Mouse (Mus musculus): ENCODE data around the gene Gm3099. TPM values are rescaled to one million over a fixed set of nuclear protein-coding genes. Genes with fewer than 3 reads are reported as not detected.

Gene Gm3099
- polyA plus RNA-seq (2014; fragmentation: Illumina TruSeq; extraction: RNeasy Lipid Tissue Mini Kit (QIAGEN cat#74804); ENCODE audit: insufficient read depth, low read depth, low replicate concordance): not detected

GRCm38 (mm10) chr14:3998094-3998493 lies at the start of gene Gm3099:
Gene Gm3099, plus strand, starts transcription at chr14:3998394.

GRCm38 (mm10) chr14:3963247-3963646 lies 34.9 kb upstream of the Gm3099 start, which contains the start of gene Gm3095:
Gene Gm3095, plus strand, starts transcription at chr14:3963547.

GRCm38 (mm10) chr14:4023641-4024040 lies 25.4 kb downstream of the Gm3099 start, which contains the start of gene Gm5796:
Gene Gm5796, plus strand, starts transcription at chr14:4023941.

Other genes with a start within 250 kb of the Gm3099 start
- not detected for gene Gm3002, start 188.3 kb upstream of the Gm3099 start, polyA plus RNA-seq (2014; fragmentation: Illumina TruSeq; extraction: RNeasy Lipid Tissue Mini Kit (QIAGEN cat#74804); ENCODE audit: insufficient read depth, low read depth, low replicate concordance)
- gene Gm3033, start 152.1 kb upstream of the Gm3099 start, polyA plus RNA-seq (2014; fragmentation: Illumina TruSeq; extraction: RNeasy Lipid Tissue Mini Kit (QIAGEN cat#74804); ENCODE audit: insufficient read depth, low read depth, low replicate concordance): not detected
- gene Gm2916, start 114.2 kb upstream of the Gm3099 start, polyA plus RNA-seq (2014; fragmentation: Illumina TruSeq; extraction: RNeasy Lipid Tissue Mini Kit (QIAGEN cat#74804); ENCODE audit: insufficient read depth, low read depth, low replicate concordance): not detected
- gene Gm3029, start 66.6 kb upstream of the Gm3099 start, polyA plus RNA-seq (2014; fragmentation: Illumina TruSeq; extraction: RNeasy Lipid Tissue Mini Kit (QIAGEN cat#74804); ENCODE audit: insufficient read depth, low read depth, low replicate concordance): not detected
- gene Gm3095, start 34.8 kb upstream of the Gm3099 start, polyA plus RNA-seq (2014; fragmentation: Illumina TruSeq; extraction: RNeasy Lipid Tissue Mini Kit (QIAGEN cat#74804); ENCODE audit: insufficient read depth, low read depth, low replicate concordance): not detected
- gene Gm5796, start 25.5 kb downstream of the Gm3099 start, polyA plus RNA-seq (2014; fragmentation: Illumina TruSeq; extraction: RNeasy Lipid Tissue Mini Kit (QIAGEN cat#74804); ENCODE audit: insufficient read depth, low read depth, low replicate concordance): not detected
- gene Gm3115, start 85.7 kb downstream of the Gm3099 start, polyA plus RNA-seq (2014; fragmentation: Illumina TruSeq; extraction: RNeasy Lipid Tissue Mini Kit (QIAGEN cat#74804); ENCODE audit: insufficient read depth, low read depth, low replicate concordance): not detected
- gene Gm8108, start 112.1 kb downstream of the Gm3099 start, polyA plus RNA-seq (2014; fragmentation: Illumina TruSeq; extraction: RNeasy Lipid Tissue Mini Kit (QIAGEN cat#74804); ENCODE audit: insufficient read depth, low read depth, low replicate concordance): 0.12 TPM
- gene Gm3127, start 166.6 kb downstream of the Gm3099 start, polyA plus RNA-seq (2014; fragmentation: Illumina TruSeq; extraction: RNeasy Lipid Tissue Mini Kit (QIAGEN cat#74804); ENCODE audit: insufficient read depth, low read depth, low replicate concordance): not detected
- gene Gm2974, start 184.2 kb downstream of the Gm3099 start, polyA plus RNA-seq (2014; fragmentation: Illumina TruSeq; extraction: RNeasy Lipid Tissue Mini Kit (QIAGEN cat#74804); ENCODE audit: insufficient read depth, low read depth, low replicate concordance): 0.15 TPM